Comparison of ENCODE assay signal across 12 mouse cellular contexts in the genomic region with DNA sequence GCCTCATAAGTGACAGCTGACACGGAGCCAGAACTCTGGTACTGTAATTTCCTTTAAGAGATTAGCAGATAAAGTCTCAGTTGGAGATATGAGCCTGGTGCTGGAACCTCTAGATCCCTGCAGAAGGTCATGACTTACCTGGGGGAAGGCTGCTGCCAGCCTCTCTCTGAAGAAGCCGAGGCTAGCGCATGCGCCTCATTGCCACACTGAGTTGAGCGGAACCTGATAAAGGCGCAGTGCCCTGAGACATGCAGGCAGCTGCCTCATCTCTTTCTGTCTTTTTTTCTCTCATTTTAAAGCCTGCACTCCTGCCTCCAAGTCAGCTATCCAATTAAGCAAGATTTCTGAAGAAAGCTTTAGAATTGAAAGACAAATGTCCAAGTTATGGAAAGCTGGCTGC.
"Had no signal": no experiment of that assay in that cellular context is flagged by ENCODE, and none has a peak within 500 bp of the region (broad histone marks: within the 10 kb centered on the region; RNA-seq: fewer than 3 reads in every experiment).

No protein-coding gene starts in this region.

- H3K4me2 ChIP-seq: limb, embryonic 13.5 days; midbrain, embryonic 12.5 days; neural tube, embryonic 13.5 days; stomach, embryonic 15.5 days had no signal

- H3K9me3 ChIP-seq: limb, embryonic 13.5 days; midbrain, embryonic 12.5 days; stomach, embryonic 15.5 days had no signal

- H3K36me3 ChIP-seq: limb, embryonic 13.5 days; midbrain, embryonic 12.5 days; neural tube, embryonic 13.5 days; stomach, embryonic 15.5 days had no signal

- H3K27ac ChIP-seq: limb, embryonic 13.5 days; liver, embryonic 14.5 days; midbrain, embryonic 12.5 days; neural tube, embryonic 13.5 days; stomach, embryonic 15.5 days had no signal

- H3K27me3 ChIP-seq: limb, embryonic 13.5 days; midbrain, embryonic 12.5 days; neural tube, embryonic 13.5 days; stomach, embryonic 15.5 days had no signal

- H3K9ac ChIP-seq: limb, embryonic 13.5 days; liver, embryonic 14.5 days; midbrain, embryonic 12.5 days; neural tube, embryonic 13.5 days; stomach, embryonic 15.5 days had no signal

- H3K4me3 ChIP-seq: limb, embryonic 13.5 days; midbrain, embryonic 12.5 days; neural tube, embryonic 13.5 days; stomach, embryonic 15.5 days had no signal

- H3K4me1 ChIP-seq: limb, embryonic 13.5 days; midbrain, embryonic 12.5 days; neural tube, embryonic 13.5 days; stomach, embryonic 15.5 days had no signal

- ATAC-seq: intestine, postnatal 0 days had no signal

- DNase-seq: kidney, postnatal 10 days; kidney, postnatal 4 days; left cerebral cortex, postnatal 4 days; lung, adult 18-20 months; thymus, adult 2 months; thymus, postnatal 25 days had no signal
